Mouse (Mus musculus): ENCODE data around the gene App. TPM values are rescaled to one million over a fixed set of nuclear protein-coding genes. Genes with fewer than 3 reads are reported as not detected.

App gene
- polyA plus RNA-seq, 1 experiment = 59.8 TPM

DNA sequence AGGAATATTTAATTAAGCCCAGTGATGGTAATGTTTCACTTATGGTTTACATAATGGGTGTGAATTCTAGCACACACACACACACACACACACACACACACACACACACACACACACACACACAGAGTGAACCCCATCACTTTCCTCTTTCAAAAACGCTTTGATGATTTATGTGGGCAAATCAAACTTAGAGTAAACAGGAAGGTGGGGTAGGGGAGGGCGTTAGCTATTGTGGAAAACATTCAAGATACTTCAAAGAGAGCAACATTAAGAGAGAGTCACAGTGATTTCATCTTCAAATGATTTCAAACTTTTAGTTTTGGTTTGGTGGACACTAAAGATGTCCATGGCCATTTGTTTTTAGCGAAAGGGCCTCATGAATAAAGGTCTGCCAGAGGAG, 191.0 kb downstream of the App start:
- H3K36me3 ChIP-seq (ENCODE audit: control insufficient read depth, insufficient read depth, low read length) = no peaks in the 10 kb centered on the region
- DNase-seq = no peak
- no peaks in the 10 kb centered on the region for H3K27me3 ChIP-seq (ENCODE audit: control insufficient read depth, insufficient read depth, low read length)
- TF ChIP-seq CTCF (IDR thresholded peaks at IDR 0.05; ENCODE audit: borderline replicate concordance, control insufficient read depth, extremely low read depth, insufficient read depth, low read length, poor library complexity) (no peak), POLR2A (IDR thresholded peaks at IDR 0.05; ENCODE audit: control insufficient read depth, extremely low read depth, insufficient read depth, low read length, poor library complexity) (no peak)
- no peak overlapping the region for H3K27ac ChIP-seq (ENCODE audit: control insufficient read depth, insufficient read depth, low read length)
- H3K4me3 ChIP-seq (ENCODE audit: control insufficient read depth, insufficient read depth, low read length) = no peak overlapping the region
- no peaks in the 10 kb centered on the region for H3K4me1 ChIP-seq (replicated peaks; ENCODE audit: control insufficient read depth, insufficient read depth, low read length)
- WGBS = 43% methylated on average over 3 of the region's 3 CpGs

DNA sequence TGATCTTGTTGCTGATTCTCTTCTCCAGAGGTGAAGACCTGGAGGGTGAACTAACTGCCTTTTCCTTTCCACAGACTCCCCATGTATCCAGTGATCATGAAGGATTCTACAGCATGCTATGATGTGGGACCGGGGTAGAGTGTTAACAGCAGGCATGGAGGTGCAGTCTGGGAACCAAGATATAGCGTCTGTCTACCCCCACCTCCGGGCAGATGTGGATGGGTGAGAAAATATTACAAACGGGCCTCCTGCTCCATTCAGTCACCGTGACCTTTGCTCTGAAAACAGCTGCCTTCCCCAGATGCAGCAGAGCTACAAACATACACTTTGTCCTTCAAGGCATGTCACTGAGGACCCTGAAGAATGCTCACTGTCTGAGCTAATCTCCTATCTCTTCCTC, 195.0 kb downstream of the App start:
- H3K4me1 ChIP-seq (replicated peaks; ENCODE audit: control insufficient read depth, insufficient read depth, low read length) = no peaks in the 10 kb centered on the region
- no peak overlapping the region for H3K4me3 ChIP-seq (ENCODE audit: control insufficient read depth, insufficient read depth, low read length)
- no peak overlapping the region for H3K27ac ChIP-seq (ENCODE audit: control insufficient read depth, insufficient read depth, low read length)
- 90% methylated on average over 5 of the region's 5 CpGs for WGBS
- H3K27me3 ChIP-seq (ENCODE audit: control insufficient read depth, insufficient read depth, low read length) = no peaks in the 10 kb centered on the region
- TF ChIP-seq CTCF (IDR thresholded peaks at IDR 0.05; ENCODE audit: borderline replicate concordance, control insufficient read depth, extremely low read depth, insufficient read depth, low read length, poor library complexity) (no peak), POLR2A (IDR thresholded peaks at IDR 0.05; ENCODE audit: control insufficient read depth, extremely low read depth, insufficient read depth, low read length, poor library complexity) (no peak)
- no peaks in the 10 kb centered on the region for H3K36me3 ChIP-seq (ENCODE audit: control insufficient read depth, insufficient read depth, low read length)
- DNase-seq = no peak

DNA sequence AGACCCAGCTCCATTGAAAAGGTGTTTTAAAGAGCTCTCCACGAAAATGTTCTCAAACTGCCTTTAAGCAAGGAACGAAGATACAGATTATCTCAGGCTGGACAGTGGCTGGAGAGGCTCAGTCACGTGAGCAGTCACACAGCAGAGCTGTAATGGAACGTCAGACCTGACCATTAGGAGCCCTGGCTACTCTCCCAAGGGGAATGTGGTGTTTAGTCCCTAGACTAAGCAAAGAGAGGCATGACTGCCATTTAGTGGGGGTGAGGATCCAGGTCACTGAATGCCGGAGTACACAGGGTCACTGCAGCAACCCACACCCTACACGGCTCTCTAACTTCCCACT, 199.4 kb downstream of the App start:
- TF ChIP-seq CTCF (IDR thresholded peaks at IDR 0.05; ENCODE audit: borderline replicate concordance, control insufficient read depth, extremely low read depth, insufficient read depth, low read length, poor library complexity) (no peak), POLR2A (IDR thresholded peaks at IDR 0.05; ENCODE audit: control insufficient read depth, extremely low read depth, insufficient read depth, low read length, poor library complexity) (no peak)
- Histone ChIP-seq H3K27me3 (ENCODE audit: control insufficient read depth, insufficient read depth, low read length) (no peaks in the 10 kb centered on the region), H3K27ac (ENCODE audit: control insufficient read depth, insufficient read depth, low read length) (no peak overlapping the region), H3K4me1 (replicated peaks; ENCODE audit: control insufficient read depth, insufficient read depth, low read length) (peaks cover 7% of the 10 kb centered on the region), H3K36me3 (ENCODE audit: control insufficient read depth, insufficient read depth, low read length) (no peaks in the 10 kb centered on the region), H3K4me3 (ENCODE audit: control insufficient read depth, insufficient read depth, low read length) (no peak overlapping the region)
- WGBS = 94% methylated on average over 6 of the region's 6 CpGs
- no peak for DNase-seq

DNA sequence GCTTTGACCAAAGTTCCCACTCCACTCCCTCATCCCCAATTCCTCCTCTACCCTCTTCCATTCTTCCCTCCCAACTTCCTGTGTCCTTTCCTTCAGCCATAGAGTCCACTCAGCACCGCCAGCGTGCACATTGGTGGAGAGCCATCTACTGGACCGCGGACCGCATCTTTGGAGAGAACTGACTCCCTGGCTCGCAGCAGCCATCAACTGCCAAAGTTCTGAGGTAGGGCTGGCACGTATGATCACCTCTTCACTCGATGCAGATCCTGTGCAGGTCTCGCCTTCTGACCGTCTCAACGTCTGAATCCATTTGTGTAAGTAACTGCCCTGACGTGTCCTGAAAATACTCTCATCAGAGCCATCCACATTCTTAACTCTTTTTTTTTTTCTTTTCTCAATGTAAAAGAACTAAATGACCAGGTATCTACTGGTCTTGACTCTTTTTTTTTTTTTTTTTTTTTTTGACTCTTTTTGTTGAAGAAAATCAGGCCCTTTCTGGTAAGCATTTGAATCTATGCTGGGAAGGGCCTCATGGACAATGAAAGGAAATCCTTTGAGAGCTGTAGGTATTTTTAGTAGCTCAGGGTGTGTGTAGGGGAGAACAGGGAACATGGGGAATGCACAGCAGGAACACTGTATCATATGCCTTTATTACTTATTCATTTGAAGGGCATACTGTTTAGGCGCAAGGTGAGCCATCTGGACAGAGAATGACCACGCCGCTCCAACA, 200.0 kb downstream of the App start:
- no peaks in the 10 kb centered on the region for H3K36me3 ChIP-seq (ENCODE audit: control insufficient read depth, insufficient read depth, low read length)
- TF ChIP-seq POLR2A (IDR thresholded peaks at IDR 0.05; ENCODE audit: control insufficient read depth, extremely low read depth, insufficient read depth, low read length, poor library complexity) (no peak), CTCF (IDR thresholded peaks at IDR 0.05; ENCODE audit: borderline replicate concordance, control insufficient read depth, extremely low read depth, insufficient read depth, low read length, poor library complexity) (no peak)
- peaks cover 7% of the 10 kb centered on the region for H3K4me1 ChIP-seq (replicated peaks; ENCODE audit: control insufficient read depth, insufficient read depth, low read length)
- no peak for DNase-seq
- H3K4me3 ChIP-seq (ENCODE audit: control insufficient read depth, insufficient read depth, low read length) = no peak overlapping the region
- H3K27me3 ChIP-seq (ENCODE audit: control insufficient read depth, insufficient read depth, low read length) = no peaks in the 10 kb centered on the region
- WGBS = 95% methylated on average over 15 of the region's 15 CpGs
- no peak overlapping the region for H3K27ac ChIP-seq (ENCODE audit: control insufficient read depth, insufficient read depth, low read length)

DNA sequence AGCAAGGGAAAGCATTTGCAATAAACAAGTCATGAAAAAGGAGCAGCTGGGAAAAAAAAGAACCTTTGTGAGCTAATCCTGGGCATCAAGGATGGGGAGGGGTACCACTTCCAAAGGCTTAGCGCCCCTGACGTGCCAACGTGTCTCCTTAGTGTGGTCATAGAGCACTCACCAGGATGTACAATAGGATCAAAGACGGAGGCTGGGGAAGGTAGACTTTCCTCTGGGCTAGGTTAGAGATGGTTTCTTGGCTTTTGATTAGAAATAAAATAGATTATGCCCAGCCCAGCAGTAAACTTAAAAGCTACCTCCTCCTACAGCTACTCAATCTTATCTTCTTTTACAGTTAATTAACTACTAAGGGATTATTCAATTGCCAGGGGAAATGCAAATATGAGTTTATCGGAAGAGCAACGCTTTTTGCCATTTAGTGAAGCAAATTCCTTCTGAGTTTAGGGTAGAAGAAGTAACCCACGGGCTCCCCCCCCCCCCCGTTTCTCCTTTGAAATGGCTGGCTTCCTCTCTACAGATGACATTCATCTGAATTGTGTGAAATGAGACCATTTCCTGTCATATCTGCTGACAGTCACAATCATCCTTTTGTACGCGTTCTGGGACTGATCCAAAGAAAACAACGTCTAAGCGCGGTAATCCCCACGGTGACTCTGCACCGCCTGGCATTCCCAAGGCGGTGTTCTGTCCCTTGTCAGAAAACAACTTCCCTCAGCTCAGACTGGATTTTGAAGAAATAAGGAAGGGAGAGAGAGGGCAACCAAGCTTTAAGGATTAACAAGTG, 201.8 kb downstream of the App start:
- H3K27ac ChIP-seq (ENCODE audit: control insufficient read depth, insufficient read depth, low read length) = peak overlapping the region; percentile 43; the same call in 1 of the 2 replicates

DNA sequence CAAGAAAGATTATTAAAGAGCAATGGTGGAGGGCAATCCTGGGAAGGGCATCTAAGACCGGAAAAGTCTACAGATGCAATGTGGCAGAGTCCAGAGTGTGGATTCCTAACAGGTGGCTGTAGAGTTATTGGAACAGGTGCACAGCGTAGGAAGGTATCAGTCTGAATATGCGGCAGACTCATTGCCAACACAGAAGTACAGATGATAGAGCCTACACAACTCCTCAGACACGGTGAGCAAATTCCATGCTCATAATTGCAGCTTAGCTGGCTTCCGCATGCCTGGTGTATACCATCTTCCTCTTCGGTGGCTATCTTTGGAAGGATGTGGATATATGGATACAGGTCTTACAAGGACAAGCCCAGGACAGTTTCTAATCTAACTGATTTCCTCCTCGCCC, 204.5 kb downstream of the App start:
- no peak overlapping the region for H3K4me3 ChIP-seq (ENCODE audit: control insufficient read depth, insufficient read depth, low read length)
- no peaks in the 10 kb centered on the region for H3K27me3 ChIP-seq (ENCODE audit: control insufficient read depth, insufficient read depth, low read length)
- TF ChIP-seq CTCF (IDR thresholded peaks at IDR 0.05; ENCODE audit: borderline replicate concordance, control insufficient read depth, extremely low read depth, insufficient read depth, low read length, poor library complexity) (no peak), POLR2A (IDR thresholded peaks at IDR 0.05; ENCODE audit: control insufficient read depth, extremely low read depth, insufficient read depth, low read length, poor library complexity) (no peak)
- no peak for DNase-seq
- peaks cover 7% of the 10 kb centered on the region for H3K4me1 ChIP-seq (replicated peaks; ENCODE audit: control insufficient read depth, insufficient read depth, low read length)
- WGBS = 95% methylated on average over 7 of the region's 7 CpGs
- no peak overlapping the region for H3K27ac ChIP-seq (ENCODE audit: control insufficient read depth, insufficient read depth, low read length)
- no peaks in the 10 kb centered on the region for H3K36me3 ChIP-seq (ENCODE audit: control insufficient read depth, insufficient read depth, low read length)

More for the DNA sequence above, 201.8 kb downstream of the App start:
- Histone ChIP-seq H3K4me1 (replicated peaks; ENCODE audit: control insufficient read depth, insufficient read depth, low read length) (peaks cover 7% of the 10 kb centered on the region), H3K36me3 (ENCODE audit: control insufficient read depth, insufficient read depth, low read length) (no peaks in the 10 kb centered on the region), H3K27me3 (ENCODE audit: control insufficient read depth, insufficient read depth, low read length) (no peaks in the 10 kb centered on the region), H3K4me3 (ENCODE audit: control insufficient read depth, insufficient read depth, low read length) (no peak overlapping the region)
- TF ChIP-seq CTCF (IDR thresholded peaks at IDR 0.05; ENCODE audit: borderline replicate concordance, control insufficient read depth, extremely low read depth, insufficient read depth, low read length, poor library complexity) (no peak), POLR2A (IDR thresholded peaks at IDR 0.05; ENCODE audit: control insufficient read depth, extremely low read depth, insufficient read depth, low read length, poor library complexity) (no peak)
- no peak for DNase-seq
- WGBS = 64% methylated on average over 16 of the region's 16 CpGs

Measured in thymus, adult 2 months (tissue).